Mouse (Mus musculus) brown adipose tissue, adult 24 weeks (tissue): ENCODE results near the gene Tyrp1. TPM values are rescaled to one million over a fixed set of nuclear protein-coding genes. Genes with fewer than 3 reads are reported as not detected.

Experiments used
- H3K27ac ChIP-seq: fragments of 200-500 bp; replicated peaks from 2 replicates; pipeline ENCODE4 v1.5.1; 2012; ENCODE audit warnings: low read depth, mild to moderate bottlenecking, low read length
- H3K4me1 ChIP-seq: fragments of 200-500 bp; 2 replicates; pipeline ENCODE4 v1.6.1; 2012; ENCODE audit warnings: low read length, mixed read lengths; ENCODE audit not compliant: control insufficient read depth, insufficient read depth, insufficient read length
- H3K4me3 ChIP-seq: fragments of 200-500 bp; 2 replicates; pipeline ENCODE4 v1.5.1; 2012; ENCODE audit warnings: low read depth, mild to moderate bottlenecking, low read length, moderate library complexity; ENCODE audit not compliant: insufficient read depth
- polyA plus RNA-seq: library from polyadenylated mRNA; stranded (reverse); fragments of >200 nt; gene quantifications from 2 replicates; pipeline ENCODE4 v1.2.4, GENCODE M21; 2012; ENCODE audit not compliant: missing spikeins, insufficient read depth, insufficient read length

The Tyrp1 gene
- not detected in 2 replicates for polyA plus RNA-seq

DNA sequence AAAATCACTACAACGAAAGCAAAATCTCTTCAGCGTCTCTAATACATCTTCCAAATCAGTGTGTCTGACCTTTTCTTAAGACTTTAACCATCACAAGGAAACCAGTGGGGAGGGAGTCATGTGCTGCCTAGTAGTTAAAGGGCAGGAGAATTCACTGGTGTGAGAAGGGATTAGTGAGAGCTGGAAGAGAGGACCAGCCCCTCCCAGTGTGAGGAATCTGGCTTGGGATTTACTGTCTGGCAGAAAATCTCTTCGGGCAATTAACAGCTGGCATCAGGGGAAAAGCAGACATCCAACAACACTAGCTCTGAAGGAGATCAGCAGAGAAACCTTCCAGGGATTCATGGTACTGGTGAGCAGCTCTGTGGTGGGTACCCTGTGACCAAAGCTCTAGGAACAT is at the start of gene Tyrp1:
Gene Tyrp1 (plus strand): TSS at position 74 of the 400 bp plus-strand sequence.
- Histone ChIP-seq H3K4me1 (no peaks in the 10 kb centered on the region), H3K27ac (no peak within 1 kb of the TSS), H3K4me3 (no peak within 1 kb of the TSS)

GRCm38 (mm10) chr4:80788339-80788738 is 45.6 kb upstream of the Tyrp1 start:
- Histone ChIP-seq H3K4me1 (no peaks in the 10 kb centered on the region), H3K4me3 (no peak overlapping the region), H3K27ac (no peak overlapping the region)

GRCm38 (mm10) chr4:80819511-80819910 is 14.4 kb upstream of the Tyrp1 start:
- Histone ChIP-seq H3K27ac (no peak overlapping the region), H3K4me1 (no peaks in the 10 kb centered on the region), H3K4me3 (no peak overlapping the region)

- Histone ChIP-seq H3K27ac (no peak overlapping the region), H3K4me3 (no peak overlapping the region), H3K4me1 (no peaks in the 10 kb centered on the region)
Measured at GRCm38 (mm10) chr4:80821945-80822344, 12.0 kb upstream of the Tyrp1 start.

- H3K4me1 ChIP-seq = no peaks in the 10 kb centered on the region
- H3K4me3 ChIP-seq = no peak overlapping the region
- no peak overlapping the region for H3K27ac ChIP-seq
Measured at GRCm38 (mm10) chr4:80828232-80828631, 5.7 kb upstream of the Tyrp1 start.

GRCm38 (mm10) chr4:80839317-80839716 is 5.4 kb downstream of the Tyrp1 start:
- Histone ChIP-seq H3K27ac (no peak overlapping the region), H3K4me1 (no peaks in the 10 kb centered on the region), H3K4me3 (no peak overlapping the region)

GRCm38 (mm10) chr4:80841980-80842379 is 8.1 kb downstream of the Tyrp1 start:
- Histone ChIP-seq H3K4me1 (no peaks in the 10 kb centered on the region), H3K27ac (no peak overlapping the region), H3K4me3 (no peak overlapping the region)

GRCm38 (mm10) chr4:80843752-80844151 is 9.8 kb downstream of the Tyrp1 start:
- no peaks in the 10 kb centered on the region for H3K4me1 ChIP-seq
- H3K27ac ChIP-seq = no peak overlapping the region
- no peak overlapping the region for H3K4me3 ChIP-seq

DNA sequence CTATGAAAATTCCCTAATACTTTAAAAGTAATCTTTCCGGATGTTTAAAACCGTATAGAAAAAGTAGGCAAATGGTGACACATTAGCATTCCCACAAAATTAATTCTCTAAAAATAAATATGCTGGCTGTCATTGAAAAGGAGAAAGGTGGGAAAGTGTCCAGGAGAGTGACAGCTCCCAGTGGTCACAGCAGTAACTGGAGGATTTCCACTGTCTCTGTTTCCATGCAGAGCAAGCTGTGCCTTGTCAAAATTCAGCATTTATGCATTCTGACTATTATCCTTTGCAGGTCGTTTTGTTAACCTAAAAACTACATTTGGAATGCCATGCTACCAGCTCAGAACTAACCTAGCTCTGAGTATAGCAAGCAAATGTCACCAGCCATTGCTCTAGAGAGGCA is 12.1 kb downstream of the Tyrp1 start:
- Histone ChIP-seq H3K4me1 (no peaks in the 10 kb centered on the region), H3K27ac (no peak overlapping the region), H3K4me3 (no peak overlapping the region)

DNA sequence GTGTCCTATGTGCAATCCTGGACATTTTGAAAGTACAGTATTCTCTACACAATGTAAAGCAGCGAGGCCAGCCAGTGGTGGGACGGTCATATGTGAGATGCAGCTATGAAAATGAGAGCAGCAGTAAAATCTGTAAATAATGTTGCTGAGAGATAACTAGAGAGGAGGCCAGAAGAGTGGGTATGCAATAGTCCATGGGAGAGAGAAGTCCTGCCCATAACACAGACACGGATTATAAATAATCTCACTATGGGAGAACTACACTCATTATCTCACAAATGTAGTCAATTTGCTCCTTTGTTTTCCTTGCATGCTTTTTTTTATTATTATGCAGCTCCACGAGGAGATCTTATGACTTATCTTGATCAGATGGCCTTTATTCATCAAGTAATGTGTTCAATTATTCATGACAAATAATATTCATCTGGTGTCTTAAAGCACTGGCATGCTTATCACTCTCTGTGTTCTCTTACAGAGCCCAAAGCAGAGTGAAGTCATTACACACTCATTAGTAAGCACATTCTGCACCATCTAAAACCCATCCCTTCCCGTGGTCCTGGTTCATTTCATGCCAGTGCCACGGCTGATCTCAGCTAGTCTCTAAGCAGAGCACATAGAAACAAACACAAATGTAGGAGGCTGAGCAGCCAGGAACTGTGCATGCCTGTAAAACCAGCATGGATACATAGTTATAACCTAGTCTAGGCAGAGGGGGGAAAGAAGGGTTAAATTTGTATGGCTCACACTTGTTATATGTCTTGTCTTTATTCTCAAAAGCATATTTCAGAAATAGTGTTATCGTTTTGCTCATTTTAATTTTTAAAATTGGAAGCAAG is 18.9 kb downstream of the Tyrp1 start:
- Histone ChIP-seq H3K4me1 (no peaks in the 10 kb centered on the region), H3K4me3 (no peak overlapping the region)

GRCm38 (mm10) chr4:80855495-80855894 is 21.6 kb downstream of the Tyrp1 start:
- no peak overlapping the region for H3K27ac ChIP-seq
- no peaks in the 10 kb centered on the region for H3K4me1 ChIP-seq
- no peak overlapping the region for H3K4me3 ChIP-seq

More for the DNA sequence above, 18.9 kb downstream of the Tyrp1 start:
- no peak overlapping the region for H3K27ac ChIP-seq

DNA sequence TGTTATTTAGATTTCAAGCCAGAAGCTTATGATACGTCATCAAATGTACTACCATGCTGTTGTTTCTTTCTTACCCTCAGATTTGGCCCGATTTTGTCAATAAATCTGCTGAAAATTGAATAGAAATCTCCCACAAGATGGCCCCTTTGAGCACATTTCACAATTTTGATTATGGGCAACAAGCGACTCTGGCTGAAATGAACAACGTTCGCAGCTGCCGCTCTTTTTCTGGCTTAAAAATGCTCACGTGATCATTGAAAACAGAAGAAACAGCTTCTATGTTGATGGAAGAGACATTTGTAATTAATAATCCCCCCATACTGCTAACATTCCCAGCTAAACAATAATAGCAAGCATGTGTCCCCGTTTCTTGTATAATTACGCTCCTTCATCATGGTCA is 29.0 kb downstream of the Tyrp1 start:
- H3K4me1 ChIP-seq = no peaks in the 10 kb centered on the region
- no peak overlapping the region for H3K27ac ChIP-seq
- H3K4me3 ChIP-seq = no peak overlapping the region

GRCm38 (mm10) chr4:80863906-80864305 is 30.0 kb downstream of the Tyrp1 start:
- Histone ChIP-seq H3K27ac (no peak overlapping the region), H3K4me3 (no peak overlapping the region)

DNA sequence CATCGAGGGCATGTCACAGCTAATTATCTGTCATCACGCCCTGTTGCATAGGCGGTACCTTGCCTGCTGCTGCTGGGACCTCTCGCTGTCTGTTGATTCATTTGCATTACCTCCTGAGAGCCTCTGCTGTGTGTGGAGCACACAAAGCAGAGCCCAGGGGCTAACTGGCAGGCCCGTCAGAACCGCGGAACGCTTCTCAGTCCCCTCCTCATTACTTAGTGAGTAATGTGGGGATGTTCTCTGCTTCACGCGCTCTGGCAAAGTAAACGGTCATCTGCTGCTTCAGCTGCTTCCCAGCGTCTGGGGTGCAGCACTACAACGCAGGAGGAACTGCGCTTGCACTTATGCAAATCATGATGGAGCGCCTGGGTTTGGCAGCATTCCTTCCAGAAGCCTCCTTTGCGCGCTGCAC is 30.6 kb downstream of the Tyrp1 start:
- Histone ChIP-seq H3K27ac (no peak overlapping the region), H3K4me1 (no peaks in the 10 kb centered on the region), H3K4me3 (no peak overlapping the region)

More at GRCm38 (mm10) chr4:80863906-80864305, 30.0 kb downstream of the Tyrp1 start:
- no peaks in the 10 kb centered on the region for H3K4me1 ChIP-seq

DNA sequence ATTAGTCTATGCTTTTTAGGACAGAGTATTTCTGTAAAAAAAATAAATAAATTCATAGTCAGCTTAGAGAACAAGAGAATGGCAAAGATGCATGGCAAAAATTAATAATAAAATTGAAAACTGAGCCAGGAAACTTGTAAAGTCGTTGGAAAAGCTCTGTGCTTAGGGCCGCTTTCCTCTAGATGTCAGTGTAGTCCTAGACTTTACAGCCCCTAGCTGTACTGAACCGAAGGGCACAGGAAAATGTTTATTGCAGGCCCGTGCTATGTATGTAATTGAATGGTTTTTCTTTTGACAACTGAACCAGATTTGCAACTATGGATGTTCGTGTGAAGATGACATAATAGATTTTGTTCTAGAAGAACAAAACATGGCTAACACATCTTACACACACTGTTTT is 32.1 kb downstream of the Tyrp1 start:
- H3K27ac ChIP-seq = no peak overlapping the region

GRCm38 (mm10) chr4:80869598-80869997 is 35.7 kb downstream of the Tyrp1 start:
- no peak overlapping the region for H3K27ac ChIP-seq
- no peak overlapping the region for H3K4me3 ChIP-seq
- H3K4me1 ChIP-seq = 0 out of 2 replicates have a peak, but pooled peaks cover 3% of the 10 kb centered on the region

More for the DNA sequence above, 32.1 kb downstream of the Tyrp1 start:
- Histone ChIP-seq H3K4me1 (no peaks in the 10 kb centered on the region), H3K4me3 (no peak overlapping the region)
